Mouse (Mus musculus) granulocyte monocyte progenitor cell, adult 5-6 weeks (primary cell): ENCODE measurements around the gene Wfdc18. TPM values are rescaled to one million over a fixed set of nuclear protein-coding genes. Genes with fewer than 3 reads are reported as not detected.

ENCODE experiments used
- ATAC-seq: replicated peaks from 2 replicates; pipeline ENCODE4 v1.8.0; 2016; ENCODE audit warnings: mild to moderate bottlenecking, moderate TSS enrichment, inconsistent platforms; ENCODE audit not compliant: poor library complexity, severe bottlenecking
- total RNA-seq, 2 experiments: library from RNA; stranded (forward) in 1 of 2; stranded (reverse) in 1 of 2; fragments of 200-712, 200-1000 nt in 1 of 2; fragments of >200 nt in 1 of 2; fragmentation: Nextera tagmentation in 1 of 2; gene quantifications; 2 replicates each; pipeline ENCODE4 v1.2.3; 2014 to 2017

The Wfdc18 gene
- total RNA-seq (2014; fragmentation: Nextera tagmentation) (not detected in 2 replicates), total RNA-seq (2017) (not detected in 2 replicates)

GRCm38 (mm10) chr11:83708715-83709114, at the start of gene Wfdc18:
Gene Wfdc18 (plus strand): TSS chr11:83709015.
- no peak for ATAC-seq

DNA sequence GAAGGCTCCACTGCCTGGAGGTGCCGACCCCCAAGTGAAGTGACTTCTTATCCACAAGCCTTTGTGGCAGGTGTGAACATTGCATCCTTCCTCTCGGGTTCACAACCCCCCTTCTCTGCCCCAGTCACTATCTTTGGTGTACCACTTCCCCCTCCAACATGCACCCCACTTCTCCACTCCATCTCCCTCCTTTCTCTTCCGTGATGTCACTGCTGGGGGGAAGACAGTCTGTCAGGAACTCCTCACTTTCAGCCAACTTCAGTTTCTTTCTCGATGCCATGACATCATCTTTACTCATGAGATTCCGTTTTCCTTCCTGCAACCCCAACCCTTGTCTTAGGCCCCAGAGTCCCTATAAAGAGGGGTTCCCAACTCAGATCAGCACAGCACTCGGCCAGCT, 46.6 kb upstream of the Wfdc18 start, which contains the start of gene Ccl4:
Gene Ccl4, plus strand, starts transcription at position 381 of the 400 bp plus-strand sequence.
- ATAC-seq, result peak; percentile 81

DNA sequence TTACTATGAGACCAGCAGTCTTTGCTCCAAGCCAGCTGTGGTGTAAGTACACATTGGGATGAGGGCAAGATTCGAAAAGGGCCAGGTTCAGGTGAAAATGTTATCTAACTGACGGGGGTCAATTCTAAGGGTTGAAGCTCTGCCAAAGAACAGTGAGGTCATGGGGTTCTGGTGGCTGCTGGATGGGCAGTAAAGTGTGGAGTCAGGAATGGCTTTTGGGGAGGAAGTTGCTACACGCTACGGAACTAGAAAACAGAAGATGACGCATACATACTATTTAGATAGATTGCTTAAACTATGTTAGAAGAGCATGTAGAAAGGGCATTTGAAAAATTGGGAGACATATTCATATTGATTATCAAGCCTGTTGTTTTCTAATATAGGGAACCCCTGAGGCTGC, 45.3 kb upstream of the Wfdc18 start:
- ATAC-seq, result peak; percentile 67

GRCm38 (mm10) chr11:83671743-83672142, 37.1 kb upstream of the Wfdc18 start:
- ATAC-seq, result no peak

- ATAC-seq, result no peak
These were observed 33.1 kb upstream of the Wfdc18 start for GRCm38 (mm10) chr11:83675665-83676064.

DNA sequence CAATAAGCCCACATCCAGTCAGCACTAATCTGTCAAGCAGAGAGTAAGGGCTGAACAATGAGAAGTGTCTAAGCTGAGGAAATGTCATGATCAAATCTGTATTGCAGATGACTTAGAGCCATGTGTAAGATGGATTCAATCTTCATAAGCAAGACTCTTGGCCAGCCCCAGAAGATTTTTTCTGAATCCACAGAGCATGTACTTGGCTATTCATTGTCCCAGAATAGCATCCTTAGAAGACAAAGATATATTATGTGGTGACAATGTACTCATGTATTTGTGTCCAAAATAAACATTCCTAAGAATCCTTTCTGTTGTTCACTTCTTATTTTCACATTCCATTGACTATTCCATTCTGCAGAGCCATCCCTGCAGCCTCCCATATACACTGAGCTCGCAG, 18.9 kb upstream of the Wfdc18 start:
- ATAC-seq, result no peak

GRCm38 (mm10) chr11:83692008-83692407, 16.8 kb upstream of the Wfdc18 start:
- ATAC-seq, result no peak

DNA sequence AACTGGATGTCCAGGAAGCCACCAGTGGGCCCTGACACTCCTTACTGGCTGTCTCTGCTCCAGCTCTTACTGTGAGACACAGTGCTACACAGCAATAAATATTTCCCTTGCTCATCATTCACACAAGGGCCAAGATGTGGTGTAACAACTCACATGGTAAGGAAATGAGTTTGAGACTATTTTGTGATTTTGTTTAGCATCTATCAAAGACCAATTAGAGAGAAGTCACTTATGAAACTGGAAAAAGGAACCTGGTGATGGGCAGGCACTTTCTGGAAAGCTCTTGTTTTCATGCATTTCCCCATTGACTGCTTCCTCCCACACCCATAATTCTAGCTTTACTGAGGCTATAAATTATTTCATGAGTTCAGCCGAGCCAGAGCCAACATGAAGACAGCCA, 5.1 kb upstream of the Wfdc18 start, which contains the start of gene Wfdc17:
Gene Wfdc17, plus strand, starts transcription at position 287 of the 400 bp plus-strand sequence.
- ATAC-seq, result peak; percentile 91

- ATAC-seq, result no peak
These were observed 868 bp downstream of the Wfdc18 start for GRCm38 (mm10) chr11:83709683-83710082.

DNA sequence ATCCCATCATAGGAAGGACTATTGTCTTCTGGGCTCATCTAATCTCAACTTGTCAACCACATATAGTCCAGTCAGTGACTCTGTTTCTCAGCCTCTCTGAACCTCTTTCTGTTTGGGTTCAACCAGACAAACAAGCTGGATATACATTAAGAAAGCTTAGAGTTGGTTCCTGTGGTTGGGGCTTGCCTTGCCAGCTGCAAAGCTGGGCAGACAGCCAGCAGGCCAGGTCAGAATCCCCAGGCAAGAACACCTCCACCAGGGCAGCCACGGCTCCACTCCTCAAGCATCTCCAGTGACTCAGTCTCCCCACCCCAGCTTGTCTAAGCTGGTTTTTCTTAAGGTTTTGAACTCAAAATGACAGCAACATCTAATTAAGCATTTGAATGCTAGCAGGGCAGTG, 3.9 kb downstream of the Wfdc18 start:
- ATAC-seq, result no peak

GRCm38 (mm10) chr11:83713925-83714324, 5.1 kb downstream of the Wfdc18 start:
- peak; percentile 82 for ATAC-seq

- ATAC-seq, result peak; percentile 81
These were observed 8.3 kb downstream of the Wfdc18 start for GRCm38 (mm10) chr11:83717042-83717665.

DNA sequence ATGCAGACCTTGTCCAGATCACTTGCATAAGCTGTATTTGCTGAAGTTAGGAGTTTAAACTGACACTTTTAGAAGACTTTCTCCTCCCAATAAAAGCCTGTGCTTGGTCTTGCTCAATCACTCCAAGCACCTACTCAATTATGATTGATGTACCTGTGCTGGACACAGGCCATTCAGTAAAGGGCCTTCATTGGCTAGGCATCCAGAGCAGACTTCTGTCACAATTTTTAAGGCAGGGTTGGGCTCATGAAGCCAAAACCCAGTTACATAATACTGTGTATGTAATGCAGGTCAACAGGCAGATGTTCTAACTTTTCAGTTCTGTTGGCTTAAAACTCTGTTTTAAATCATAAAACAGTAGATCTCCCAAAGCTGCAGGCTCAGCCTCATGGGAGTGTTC, 12.0 kb downstream of the Wfdc18 start:
- no peak for ATAC-seq

DNA sequence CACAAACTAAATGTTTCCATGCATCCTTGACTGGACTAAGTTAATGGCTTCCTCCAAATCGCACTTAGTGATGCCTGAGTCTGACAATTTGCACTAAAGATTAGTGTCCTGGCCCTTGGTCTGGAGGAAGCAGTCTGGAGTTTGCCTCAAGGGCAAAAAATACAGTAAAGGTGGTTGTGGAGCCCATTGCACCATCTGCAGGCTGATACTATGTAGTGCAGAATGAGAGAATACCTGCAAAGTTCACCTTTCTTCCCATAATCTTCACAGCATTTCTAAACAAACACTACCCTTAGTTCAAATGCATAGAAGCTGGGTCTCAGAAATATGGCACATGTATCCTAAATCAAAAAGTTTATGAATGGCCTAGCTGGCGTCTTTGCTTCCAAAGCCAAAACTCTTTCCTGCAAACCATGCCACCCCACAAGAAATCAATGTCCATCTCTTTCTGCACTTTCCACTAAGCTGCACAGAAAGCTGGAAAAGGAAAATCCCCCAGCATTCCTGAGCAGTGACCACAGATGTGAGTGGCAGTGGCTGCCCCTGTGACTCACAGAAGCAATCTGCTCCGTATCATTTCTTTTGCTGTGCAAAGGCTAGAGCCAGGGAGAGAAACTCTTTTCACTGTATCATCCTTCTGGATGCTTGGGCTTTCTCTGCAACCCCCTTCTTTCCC, 20.1 kb downstream of the Wfdc18 start:
- ATAC-seq, result no peak

GRCm38 (mm10) chr11:83731116-83731515, 22.3 kb downstream of the Wfdc18 start:
- ATAC-seq, result no peak

GRCm38 (mm10) chr11:83733071-83733640, 24.3 kb downstream of the Wfdc18 start:
- ATAC-seq, result no peak; the same call in 1 of the 2 replicates

- peak; percentile 55 for ATAC-seq
These were observed 25.4 kb downstream of the Wfdc18 start for GRCm38 (mm10) chr11:83734215-83734614.

- peak; percentile 38; the same call in 1 of the 2 replicates for ATAC-seq
These were observed 27.1 kb downstream of the Wfdc18 start for GRCm38 (mm10) chr11:83735881-83736280.

DNA sequence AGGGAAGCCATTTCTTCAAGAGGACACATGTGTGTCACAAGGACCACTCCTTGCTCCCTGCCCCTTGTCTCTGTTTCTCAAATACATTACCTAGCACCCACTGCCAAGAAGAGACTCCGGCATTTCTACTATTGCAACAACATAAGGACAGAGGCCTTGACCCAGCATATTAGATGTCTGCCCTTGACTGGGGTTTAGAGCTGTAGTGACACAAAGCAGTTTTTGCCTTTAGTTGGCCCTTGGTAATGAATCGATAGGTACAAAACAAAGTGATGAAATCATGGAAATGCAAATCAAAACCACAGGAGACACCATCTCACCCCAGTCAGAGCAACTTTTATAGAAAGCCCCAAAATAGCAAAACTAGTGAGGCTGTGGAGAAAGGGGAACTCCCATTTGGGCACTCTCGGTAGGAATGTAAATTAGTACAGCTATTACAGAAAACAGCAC, 28.3 kb downstream of the Wfdc18 start:
- ATAC-seq, result peak; percentile 68

- 0 out of 2 replicates have a peak, but pooled peaks have one; percentile 40 for ATAC-seq
These were observed 30.4 kb downstream of the Wfdc18 start for GRCm38 (mm10) chr11:83739241-83739640.

- no peak for ATAC-seq
These were observed 31.7 kb downstream of the Wfdc18 start for GRCm38 (mm10) chr11:83740443-83740991.
